ENCODE assay signal across 8 mouse cellular contexts in the genomic region with DNA sequence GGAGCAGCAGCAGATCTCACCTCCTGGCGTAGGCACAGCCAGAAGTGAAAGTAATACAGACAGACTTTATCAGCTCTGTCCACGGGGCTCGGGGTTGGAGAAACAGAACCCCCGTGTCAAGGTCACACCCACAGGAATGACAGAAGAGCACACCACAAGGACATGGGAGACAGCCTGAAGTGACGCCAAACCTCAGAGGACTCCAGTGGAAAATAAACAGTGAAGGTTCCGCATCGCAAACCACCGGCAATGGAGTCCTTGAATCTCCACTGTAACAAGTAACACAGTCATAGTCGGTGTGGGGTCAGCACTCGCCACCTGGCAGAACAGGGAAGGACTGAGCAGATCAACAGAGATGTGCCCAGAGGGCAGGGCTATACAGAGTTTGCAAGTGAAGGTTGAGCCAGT. TPM values are rescaled to one million over a fixed set of nuclear protein-coding genes. Genes with fewer than 3 reads are reported as not detected.
A peak's percentile ranks its signal among the peaks of the same experiment; 100 is the strongest.
DNase-seq lines count a peak whose midpoint lies in the region; TF ChIP-seq lines count a peak whose summit lies in the region.

No protein-coding gene starts in this region.

- peaks cover 4% of the 10 kb centered on the region; the same call in 1 of the 2 replicates for H3K27me3 ChIP-seq in liver, adult 2 months (ENCODE audit: control insufficient read depth, insufficient read depth, low read length)
- H3K27me3 ChIP-seq in cerebellum, adult 2 months (ENCODE audit: control insufficient read depth, insufficient read depth, low read length): no peaks in the 10 kb centered on the region

- DNase-seq in liver, adult 2 months (ENCODE audit: extremely low read depth, low read depth, low spot score): peak; percentile 57
- no peak for DNase-seq in liver
- DNase-seq in adrenal gland, postnatal 10 days: peak; percentile 47
- peak; percentile 67 for DNase-seq in kidney, adult 9 months
- peak; percentile 14 for DNase-seq in mesoderm, embryonic 11.5 days (ENCODE audit: low read depth, low spot score)
- no peak for DNase-seq in embryo, embryonic 10.5 days (ENCODE audit: low spot score)
- no peak for DNase-seq in cerebellum, adult 2 months
- no peak for DNase-seq in right cerebral cortex, adult 18-20 months

- peaks cover 14% of the 10 kb centered on the region for H3K79me2 ChIP-seq in liver, adult 2 months (ENCODE audit: control insufficient read depth, insufficient read depth, low read length)

- H3K4me1 ChIP-seq in liver, adult 2 months (ENCODE audit: control insufficient read depth, insufficient read depth, low read length): peaks cover 14% of the 10 kb centered on the region; the same call in 1 of the 2 replicates
- H3K4me1 ChIP-seq in cerebellum, adult 2 months (ENCODE audit: control insufficient read depth, insufficient read depth, low read length): no peaks in the 10 kb centered on the region

- H3K4me3 ChIP-seq in liver, adult 2 months (ENCODE audit: insufficient read depth, low read depth, low read length): no peak overlapping the region
- no peak overlapping the region for H3K4me3 ChIP-seq in cerebellum, adult 2 months (replicated peaks; ENCODE audit: insufficient read depth, low read depth, low read length)

- H3K9ac ChIP-seq in liver, adult 2 months (ENCODE audit: low read depth, low read length): no peak overlapping the region

- 10% methylated on average over 10 of the region's 10 CpGs for WGBS in liver, adult 2 months
- 88% methylated on average over 10 of the region's 10 CpGs for WGBS in cerebellum, adult 2 months

- no peak for TF ChIP-seq POLR2A in liver, adult 2 months (IDR thresholded peaks at IDR 0.05; ENCODE audit: extremely low read depth, insufficient read depth, low read length)
- no peak for TF ChIP-seq POLR2A in cerebellum, adult 2 months (IDR thresholded peaks at IDR 0.05; ENCODE audit: borderline replicate concordance, insufficient read depth, low read length)

- no peak overlapping the region for H3K27ac ChIP-seq in liver, adult 2 months (replicated peaks; ENCODE audit: insufficient read depth, low read depth, low read length)
- H3K27ac ChIP-seq in cerebellum, adult 2 months (ENCODE audit: insufficient read depth, low read length): no peak overlapping the region

- TF ChIP-seq CTCF in liver, adult 2 months (IDR thresholded peaks at IDR 0.05; ENCODE audit: low read depth, low read length): no peak
- TF ChIP-seq CTCF in cerebellum, adult 2 months (IDR thresholded peaks at IDR 0.05; ENCODE audit: borderline replicate concordance, insufficient read depth, low read depth, low read length): no peak

- no peaks in the 10 kb centered on the region for H3K36me3 ChIP-seq in liver, adult 2 months (ENCODE audit: control insufficient read depth, insufficient read depth, low read length)

RNA-seq across cellular contexts. Expression of gene Tns3, which starts 35.5 kb away (rescaled TPM):
- 15.3 and 19.7 TPM in 2 replicates for total RNA-seq in liver, adult 2 months (2014; rRNA removed)
- polyA plus RNA-seq in liver, adult 2 months (2012; rRNA removed): 12.8 and 14.6 TPM in 2 replicates
- 10 to 100 TPM; 36.5 to 38.5 TPM for total RNA-seq in adrenal gland, postnatal 10 days (2021)
- 29.2 and 34.2 TPM in 2 replicates for polyA plus RNA-seq in cerebellum, adult 2 months (2012; rRNA removed)

Comparison
In these comparisons a context has a peak if more than half of its experiments do, and no peak if none do; other contexts are left out.
1. DNase-seq: peak in liver, adult 2 months (single experiment), adrenal gland, postnatal 10 days (single experiment), kidney, adult 9 months (single experiment) and mesoderm, embryonic 11.5 days (single experiment); none in liver (single experiment), embryo, embryonic 10.5 days (single experiment), cerebellum, adult 2 months (0 of 2) and right cerebral cortex, adult 18-20 months (single experiment).